Mouse (Mus musculus) CD4-positive naive resting alpha-beta T cell, adult 57 days (primary cell): Measurements from ENCODE around the gene Rpn2. TPM values are rescaled to one million over a fixed set of nuclear protein-coding genes. Genes with fewer than 3 reads are reported as not detected.

Experiments used
- total RNA-seq: library from RNA; stranded (reverse); gene quantifications from one replicate; pipeline ENCODE4 v1.2.4, GENCODE M21; 2023

The Rpn2 gene
- total RNA-seq, result 130 TPM

GRCm38 (mm10) chr2:157278717-157279415, at the start of gene Rpn2:
TSS of gene Rpn2 (plus strand) at chr2:157279017.

DNA sequence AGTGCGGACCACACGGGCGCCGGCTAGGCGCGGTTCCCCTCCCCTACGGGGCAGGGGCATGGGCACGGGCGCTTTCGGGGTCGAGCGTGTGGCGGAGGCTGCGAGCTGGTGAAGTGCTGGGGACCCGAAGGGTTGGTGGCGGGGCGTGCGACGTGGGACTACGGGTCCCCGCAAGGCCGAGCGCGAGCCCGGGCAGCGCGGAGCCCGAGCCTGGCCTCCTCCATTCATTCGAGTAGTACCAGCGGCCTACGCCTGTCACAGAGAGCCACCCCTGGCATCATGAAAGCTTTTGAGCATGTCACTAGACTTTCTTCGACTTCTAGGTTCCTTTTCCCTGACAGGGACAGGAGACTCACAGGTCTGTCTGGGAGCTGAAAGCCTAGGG, 591 bp downstream of the Rpn2 start, which contains the start of gene Mroh8:
Gene Mroh8, minus strand, starts transcription at position 134 of the 385 bp plus-strand sequence.

GRCm38 (mm10) chr2:157347361-157348159, 68.7 kb downstream of the Rpn2 start, which contains the start of gene Ghrh:
TSS of gene Ghrh (minus strand) at chr2:157347506.

DNA sequence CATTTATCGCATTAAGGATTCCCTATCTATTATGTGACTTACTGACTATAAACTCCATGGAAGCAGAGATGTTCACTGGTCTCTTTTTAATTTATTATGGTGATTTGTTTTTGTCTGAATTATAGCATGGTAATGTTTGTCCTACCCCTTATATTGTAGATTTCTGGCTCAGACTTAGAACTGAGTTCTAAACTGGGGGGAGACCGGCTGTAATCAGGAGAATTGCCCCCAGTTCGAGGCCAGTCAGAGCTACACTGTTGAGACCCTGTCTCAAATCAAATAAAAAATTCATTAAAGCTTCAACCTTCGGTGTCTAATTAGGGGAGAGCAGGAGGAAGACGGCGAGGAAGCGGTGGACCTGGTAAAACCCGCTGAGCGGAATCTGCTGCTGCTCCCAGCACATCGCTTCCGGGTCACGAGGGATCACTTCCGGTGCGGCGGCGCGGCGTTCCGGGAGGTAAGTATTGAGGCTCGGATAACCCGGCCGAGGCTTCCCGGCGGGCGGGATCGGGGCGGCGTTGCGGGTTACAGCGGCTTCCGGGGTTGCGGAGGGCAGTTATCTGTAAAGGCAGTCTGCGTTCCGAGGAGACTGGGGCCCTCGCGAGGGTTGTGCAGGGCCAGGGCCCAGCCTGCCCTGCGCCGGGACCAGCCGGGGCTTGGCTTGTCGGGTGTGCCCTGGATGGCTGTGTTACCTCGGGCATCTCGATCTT, 88.5 kb downstream of the Rpn2 start, which contains the start of gene Manbal:
Gene Manbal, plus strand, starts transcription at position 411 of the 710 bp plus-strand sequence.

Other genes with a start within 250 kb of the Rpn2 start
- gene Soga1, start 199.8 kb upstream of the Rpn2 start, total RNA-seq, result 0.68 TPM
- gene Tldc2, start 192.0 kb upstream of the Rpn2 start, total RNA-seq, result not detected
- 382 TPM for gene Samhd1, start 143.8 kb upstream of the Rpn2 start, total RNA-seq
- gene Rbl1, start 74.5 kb upstream of the Rpn2 start, total RNA-seq, result 29.2 TPM
- gene Mroh8, start 532 bp downstream of the Rpn2 start, total RNA-seq, result not detected
- gene Ghrh, start 68.5 kb downstream of the Rpn2 start, total RNA-seq, result not detected
- gene Manbal, start 88.6 kb downstream of the Rpn2 start, total RNA-seq, result 20.6 TPM
- 0.98 TPM for gene Src, start 139.4 kb downstream of the Rpn2 start, total RNA-seq